Mouse (Mus musculus) regulatory T cell (primary cell): Measurements from ENCODE around the gene Cnot6l.

Experiments used
- in situ Hi-C: fragments of 300-600 bp; cut with MboI, MseI; formaldehyde crosslinking; loops from one replicate; pipeline ENCODE4 v1.15.1; 2025; ENCODE audit warnings: high pct_unique_total_duplicates

The Cnot6l gene

GRCm38 (mm10) chr5:96161578-96162398, 2.2 kb downstream of the Cnot6l start:
- in situ Hi-C loops, result no loop called here

- in situ Hi-C loops, result no loop called here
These were observed 2.8 kb downstream of the Cnot6l start for GRCm38 (mm10) chr5:96161263-96161577.

- in situ Hi-C loops, result no loop called here
These were observed 3.3 kb downstream of the Cnot6l start for GRCm38 (mm10) chr5:96160467-96161262.

GRCm38 (mm10) chr5:96142351-96142750, 21.6 kb downstream of the Cnot6l start:
- in situ Hi-C loops, result no loop called here

GRCm38 (mm10) chr5:96130683-96131082, 33.3 kb downstream of the Cnot6l start:
- in situ Hi-C loops, result no loop called here

GRCm38 (mm10) chr5:96126856-96127255, 37.1 kb downstream of the Cnot6l start:
- in situ Hi-C loops, result no loop called here

- in situ Hi-C loops, result no loop called here
These were observed 49.0 kb downstream of the Cnot6l start for GRCm38 (mm10) chr5:96114943-96115342.

GRCm38 (mm10) chr5:96104644-96105043, 59.3 kb downstream of the Cnot6l start:
- in situ Hi-C loops, result no loop called here

GRCm38 (mm10) chr5:96091468-96091867, 72.5 kb downstream of the Cnot6l start:
- in situ Hi-C loops, result no loop called here

- in situ Hi-C loops, result no loop called here
These were observed 78.6 kb downstream of the Cnot6l start for GRCm38 (mm10) chr5:96085324-96085723.

- in situ Hi-C loops, result no loop called here
These were observed 84.9 kb downstream of the Cnot6l start for GRCm38 (mm10) chr5:96079026-96079425.

- in situ Hi-C loops, result no loop called here
These were observed 98.4 kb downstream of the Cnot6l start for GRCm38 (mm10) chr5:96065591-96065990.

- in situ Hi-C loops, result no loop called here
These were observed 121.5 kb downstream of the Cnot6l start for GRCm38 (mm10) chr5:96042492-96042891.

GRCm38 (mm10) chr5:96041507-96042104, 122.4 kb downstream of the Cnot6l start:
- in situ Hi-C loops, result no loop called here

- in situ Hi-C loops, result no loop called here
These were observed 124.7 kb downstream of the Cnot6l start for GRCm38 (mm10) chr5:96039188-96039840.

GRCm38 (mm10) chr5:96037684-96038121, 126.3 kb downstream of the Cnot6l start:
- in situ Hi-C loops, result no loop called here

- in situ Hi-C loops, result no loop called here
These were observed 127.8 kb downstream of the Cnot6l start for GRCm38 (mm10) chr5:96036125-96036672.

GRCm38 (mm10) chr5:96034101-96034500, 129.9 kb downstream of the Cnot6l start:
- in situ Hi-C loops, result no loop called here

- in situ Hi-C loops, result no loop called here
These were observed 134.2 kb downstream of the Cnot6l start for GRCm38 (mm10) chr5:96029821-96030220.
